8 mouse cellular contexts compared by ENCODE assay signal in the genomic region with DNA sequence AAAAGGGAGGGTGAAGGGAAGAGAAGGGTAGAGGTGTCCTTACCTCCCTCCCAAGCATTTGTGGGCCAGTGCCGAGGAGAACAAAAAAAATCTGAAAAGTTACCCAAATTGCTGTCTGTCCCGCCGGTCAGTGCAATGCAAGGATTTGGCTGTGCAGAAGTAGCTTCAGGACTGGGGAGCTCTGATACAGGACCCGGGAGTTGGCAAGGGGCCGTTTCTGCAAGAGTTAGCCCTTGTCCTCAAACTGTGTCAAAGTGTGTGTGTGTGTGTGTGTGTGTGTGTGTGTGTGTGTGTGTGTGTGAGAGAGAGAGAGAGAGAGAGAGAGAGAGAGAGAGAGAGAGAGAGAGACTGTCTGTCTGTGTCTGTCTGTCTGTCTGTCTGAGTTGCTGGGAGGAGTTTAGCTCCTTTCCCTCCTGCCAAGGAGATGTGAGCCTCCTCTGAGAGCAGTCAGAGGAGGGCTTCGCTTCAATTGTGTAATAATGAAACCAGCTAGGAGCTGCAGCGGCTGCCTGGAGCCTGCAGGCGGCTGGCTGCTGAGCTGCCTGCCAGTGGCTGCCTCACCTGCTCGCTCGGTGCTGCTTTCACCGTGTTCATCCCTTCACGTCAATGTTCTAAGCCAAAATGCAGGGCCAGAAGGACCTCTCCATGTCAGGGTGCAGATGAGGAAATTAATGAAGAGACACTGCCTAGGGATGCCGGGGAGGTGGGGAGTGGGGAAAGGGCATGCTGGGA. TPM values are rescaled to one million over a fixed set of nuclear protein-coding genes. Genes with fewer than 3 reads are reported as not detected.
DNase-seq lines count a peak whose midpoint lies in the region; ATAC-seq and TF ChIP-seq lines count a peak whose summit lies in the region.

No protein-coding gene starts in this region.

- peak overlapping the region; percentile 72 for H3K4me3 ChIP-seq in layer of hippocampus, adult 2 months
- H3K4me3 ChIP-seq in intestine, embryonic 14.5 days (ENCODE audit: low read depth, low read length), result peak overlapping the region; percentile 25
- H3K4me3 ChIP-seq in limb, embryonic 11.5 days (ENCODE audit: low read depth, low read length), result peak overlapping the region; percentile 20

- no peaks in the 10 kb centered on the region for H3K9me3 ChIP-seq in intestine, embryonic 14.5 days (ENCODE audit: control insufficient read depth, low read length)
- no peaks in the 10 kb centered on the region for H3K9me3 ChIP-seq in limb, embryonic 11.5 days (ENCODE audit: control insufficient read depth, low read length)

- H3K27me3 ChIP-seq in intestine, embryonic 14.5 days (replicated peaks; ENCODE audit: control insufficient read depth, insufficient read depth, low read length), result peaks cover 8% of the 10 kb centered on the region
- H3K27me3 ChIP-seq in limb, embryonic 11.5 days (ENCODE audit: control insufficient read depth, insufficient read depth, low read length), result no peaks in the 10 kb centered on the region

- H3K9ac ChIP-seq in intestine, embryonic 14.5 days (ENCODE audit: low read length), result peak overlapping the region; percentile 5; the same call in 1 of the 2 replicates
- no peak overlapping the region for H3K9ac ChIP-seq in limb, embryonic 11.5 days (ENCODE audit: low read length)

- no peak for ATAC-seq in intestine, embryonic 14.5 days (replicated peaks; ENCODE audit: low FRiP score, low TSS enrichment, low read depth)
- ATAC-seq in limb, embryonic 11.5 days (ENCODE audit: insufficient number of reproducible peaks, low FRiP score, low TSS enrichment, low read depth), result peak; percentile 44; the same call in 1 of the 2 replicates

- DNase-seq in layer of hippocampus, adult 2 months (ENCODE audit: low spot score in 2 of 2), result peak; percentile 30 to 53
- DNase-seq in layer of hippocampus, adult 11-12 months (ENCODE audit: low spot score), result no peak
- DNase-seq in cerebellum, adult 9-11 months, result peak; percentile 45
- DNase-seq in frontal cortex, postnatal 14 days (ENCODE audit: low spot score in 2 of 2), result peak; percentile 39 to 51
- peak; percentile 68 for DNase-seq in intestine, embryonic 14.5 days (ENCODE audit: low spot score)
- DNase-seq in limb, embryonic 11.5 days (ENCODE audit: low spot score), result peak; percentile 50
- peak; percentile 89 for DNase-seq in naive thymus-derived CD4-positive, alpha-beta T cell, adult 2 months (ENCODE audit: low read depth)
- DNase-seq in thymus, postnatal 36 days, result peak; percentile 15 to 26

- peak overlapping the region; percentile 93 for H3K27ac ChIP-seq in layer of hippocampus, adult 2 months
- no peak overlapping the region for H3K27ac ChIP-seq in intestine, embryonic 14.5 days (ENCODE audit: low read depth)
- no peak overlapping the region for H3K27ac ChIP-seq in limb, embryonic 11.5 days (replicated peaks; ENCODE audit: low read depth, low read length)

- H3K36me3 ChIP-seq in intestine, embryonic 14.5 days (ENCODE audit: control insufficient read depth, insufficient read depth, low read length), result no peaks in the 10 kb centered on the region
- H3K36me3 ChIP-seq in limb, embryonic 11.5 days (ENCODE audit: control insufficient read depth, insufficient read depth, low read length), result no peaks in the 10 kb centered on the region

- WGBS in intestine, embryonic 14.5 days, result 6% methylated on average over 13 of the region's 13 CpGs
- WGBS in limb, embryonic 11.5 days, result 5% methylated on average over 13 of the region's 13 CpGs

- TF ChIP-seq CTCF in layer of hippocampus, adult 2 months (conservative IDR thresholded peaks at IDR 0.05), result peak; percentile 76

- peak overlapping the region; percentile 57 for H3K4me2 ChIP-seq in intestine, embryonic 14.5 days (ENCODE audit: low read length)
- peak overlapping the region; percentile 49 for H3K4me2 ChIP-seq in limb, embryonic 11.5 days (ENCODE audit: low read depth, severe bottlenecking)

- no peaks in the 10 kb centered on the region for H3K4me1 ChIP-seq in intestine, embryonic 14.5 days (replicated peaks; ENCODE audit: control insufficient read depth, insufficient read depth, low read length)
- peaks cover 16% of the 10 kb centered on the region; the same call in 1 of the 2 replicates for H3K4me1 ChIP-seq in limb, embryonic 11.5 days (ENCODE audit: control insufficient read depth, insufficient read depth, low read length)

RNA-seq across cellular contexts. Expression of gene Siah3, which starts 0.9 kb away (rescaled TPM):
- 1 to 10 TPM; 7.7 to 8.5 TPM for total RNA-seq in layer of hippocampus, adult 2 months (2021)
- 0.24 and 0.28 TPM in 2 replicates for polyA plus RNA-seq in intestine, embryonic 14.5 days (2014; fragmentation: Nextera tagmentation; extraction: Ambion mirVana)
- 0.04 and 0.07 TPM in 2 replicates for polyA plus RNA-seq in limb, embryonic 11.5 days (2014; fragmentation: Nextera tagmentation; extraction: Ambion mirVana)

Comparison
In these comparisons a context has a peak if more than half of its experiments do, and no peak if none do; other contexts are left out.
1. H3K4me3 ChIP-seq: peak in every context shown above with its lines; median percentile 72 in layer of hippocampus, adult 2 months; 25 in intestine, embryonic 14.5 days; 20 in limb, embryonic 11.5 days.